Mouse (Mus musculus): ENCODE results near the gene Fau. TPM values are rescaled to one million over a fixed set of nuclear protein-coding genes. Genes with fewer than 3 reads are reported as not detected.

The Fau gene
- 440 and 454 TPM in 2 replicates for polyA plus RNA-seq (2015; fragmentation: Nextera tagmentation; extraction: Ambion mirVana)

DNA sequence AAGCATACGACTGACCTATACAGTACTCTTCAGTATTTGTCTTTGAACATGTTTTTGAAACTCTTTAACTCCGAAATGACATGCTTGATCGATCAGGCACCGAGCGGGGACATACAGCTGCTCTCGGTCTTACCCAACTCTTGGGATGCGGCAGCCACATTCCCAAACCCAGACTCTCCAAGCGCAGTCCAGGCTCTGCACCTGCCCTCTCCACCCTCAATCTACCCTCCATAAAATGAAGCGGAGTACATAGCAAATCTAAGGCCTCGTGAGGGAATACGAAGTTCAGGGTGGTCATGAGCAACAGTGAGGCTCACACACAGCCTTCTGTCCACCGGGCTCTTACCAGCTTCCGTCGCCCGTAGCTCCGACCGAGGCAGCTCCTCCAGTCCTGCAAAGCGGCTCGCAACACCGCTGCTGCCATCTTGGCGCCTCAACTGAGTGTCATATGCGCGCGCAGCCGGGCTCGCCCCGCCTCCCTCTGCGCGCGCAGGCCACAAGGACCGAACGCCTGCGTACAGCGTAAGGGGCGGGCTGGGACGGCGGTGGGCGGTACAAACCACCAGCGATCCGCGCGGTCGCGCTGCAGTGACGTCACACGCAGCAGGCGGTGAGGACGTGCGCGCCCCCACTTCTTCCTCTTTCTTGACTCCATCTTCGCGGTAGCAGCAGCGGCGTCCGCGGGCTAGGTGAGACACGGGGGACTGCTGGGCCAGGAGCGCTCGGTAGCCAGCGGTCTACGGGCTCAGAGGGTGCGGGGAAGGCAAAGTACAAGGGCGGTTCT, at the start of gene Fau, which contains the start of gene Mrpl49:
TSS of gene Fau (plus strand) at position 532 of the 784 bp plus-strand sequence.
TSS of gene Mrpl49 (minus strand) at position 473 of the 784 bp plus-strand sequence.
- Histone ChIP-seq H3K4me3 (ENCODE audit: low read depth, low read length) (peak within 1 kb of the TSS; percentile 94), H3K9me3 (replicated peaks; ENCODE audit: control insufficient read depth, low read length) (no peaks in the 10 kb centered on the region), H3K36me3 (ENCODE audit: control insufficient read depth, insufficient read depth) (peaks cover 39% of the 10 kb centered on the region), H3K27me3 (ENCODE audit: control insufficient read depth, insufficient read depth, low read depth, low read length) (no peaks in the 10 kb centered on the region), H3K27ac (ENCODE audit: low read length) (peak within 1 kb of the TSS; percentile 83), H3K4me1 (ENCODE audit: control insufficient read depth, low read depth, low read length) (peaks cover 34% of the 10 kb centered on the region), H3K4me2 (ENCODE audit: low read depth, low read length) (peak within 1 kb of the TSS; percentile 96), H3K9ac (ENCODE audit: low read depth, low read length) (peak within 1 kb of the TSS; percentile 91)
- peak; percentile 82 for ATAC-seq (ENCODE audit: low read depth)
- WGBS (ENCODE audit: insufficient replicate concordance), result under 1% methylated on average over 55 of the region's 63 CpGs

DNA sequence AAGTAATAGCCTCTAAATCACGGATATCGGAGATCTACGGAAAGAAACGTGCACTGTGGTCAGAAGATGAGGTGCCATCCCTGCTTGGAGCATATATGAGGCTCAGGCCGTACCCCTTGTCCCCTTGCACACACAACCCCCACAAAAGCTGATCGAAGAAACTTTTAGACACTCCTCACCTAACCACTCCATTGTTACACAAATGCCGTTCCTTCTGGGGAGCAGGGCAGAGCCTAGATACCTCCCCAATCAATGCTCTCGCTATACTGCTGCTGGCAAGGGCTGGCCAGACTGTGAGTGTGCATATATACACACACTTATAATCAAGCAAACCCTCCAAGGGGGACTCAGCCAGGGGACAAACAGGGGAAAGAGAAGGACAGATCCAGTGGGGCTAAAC, 48.5 kb upstream of the Fau start:
- H3K27ac ChIP-seq (ENCODE audit: low read length), result no peak overlapping the region
- H3K9me3 ChIP-seq (replicated peaks; ENCODE audit: control insufficient read depth, low read length), result no peaks in the 10 kb centered on the region
- 91% methylated on average over 8 of the region's 8 CpGs for WGBS (ENCODE audit: insufficient replicate concordance)
- H3K27me3 ChIP-seq (ENCODE audit: control insufficient read depth, insufficient read depth, low read depth, low read length), result no peaks in the 10 kb centered on the region
- ATAC-seq (ENCODE audit: low read depth), result no peak
- H3K4me2 ChIP-seq (ENCODE audit: low read depth, low read length), result no peak overlapping the region
- H3K36me3 ChIP-seq (ENCODE audit: control insufficient read depth, insufficient read depth), result peaks cover 47% of the 10 kb centered on the region
- no peak overlapping the region for H3K4me3 ChIP-seq (ENCODE audit: low read depth, low read length)
- H3K4me1 ChIP-seq (ENCODE audit: control insufficient read depth, low read depth, low read length), result peaks cover 12% of the 10 kb centered on the region
- no peak overlapping the region for H3K9ac ChIP-seq (ENCODE audit: low read depth, low read length)

DNA sequence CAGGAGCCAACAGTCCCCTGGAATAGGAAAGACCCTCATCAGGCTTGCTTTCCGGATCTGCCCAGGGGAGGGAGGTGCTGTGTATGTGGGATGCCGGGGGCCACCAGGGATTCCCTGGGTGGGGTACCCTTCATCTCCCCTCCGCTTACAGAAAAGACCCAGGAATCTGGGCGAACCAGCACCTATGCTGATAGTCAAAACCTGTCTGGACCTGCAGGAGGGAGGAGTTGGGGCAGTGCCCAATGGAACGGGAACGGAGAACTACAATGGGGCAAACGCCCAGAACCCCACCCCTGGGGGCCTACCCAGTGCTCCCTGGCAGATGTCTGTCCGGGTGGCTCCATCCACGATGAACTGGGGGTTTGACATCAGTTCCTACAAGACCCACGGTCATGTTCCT, 44.0 kb upstream of the Fau start:
- peak overlapping the region; percentile 96 for H3K4me2 ChIP-seq (ENCODE audit: low read depth, low read length)
- H3K9me3 ChIP-seq (replicated peaks; ENCODE audit: control insufficient read depth, low read length), result no peaks in the 10 kb centered on the region
- H3K4me3 ChIP-seq (ENCODE audit: low read depth, low read length), result peak overlapping the region; percentile 74
- no peak for ATAC-seq (ENCODE audit: low read depth)
- H3K4me1 ChIP-seq (ENCODE audit: control insufficient read depth, low read depth, low read length), result peaks cover 46% of the 10 kb centered on the region
- WGBS (ENCODE audit: insufficient replicate concordance), result 78% methylated on average over 10 of the region's 10 CpGs
- H3K27me3 ChIP-seq (ENCODE audit: control insufficient read depth, insufficient read depth, low read depth, low read length), result no peaks in the 10 kb centered on the region
- peak overlapping the region; percentile 83 for H3K9ac ChIP-seq (ENCODE audit: low read depth, low read length)
- H3K27ac ChIP-seq (ENCODE audit: low read length), result peak overlapping the region; percentile 42; the same call in 1 of the 2 replicates
- H3K36me3 ChIP-seq (ENCODE audit: control insufficient read depth, insufficient read depth), result peaks cover 26% of the 10 kb centered on the region

DNA sequence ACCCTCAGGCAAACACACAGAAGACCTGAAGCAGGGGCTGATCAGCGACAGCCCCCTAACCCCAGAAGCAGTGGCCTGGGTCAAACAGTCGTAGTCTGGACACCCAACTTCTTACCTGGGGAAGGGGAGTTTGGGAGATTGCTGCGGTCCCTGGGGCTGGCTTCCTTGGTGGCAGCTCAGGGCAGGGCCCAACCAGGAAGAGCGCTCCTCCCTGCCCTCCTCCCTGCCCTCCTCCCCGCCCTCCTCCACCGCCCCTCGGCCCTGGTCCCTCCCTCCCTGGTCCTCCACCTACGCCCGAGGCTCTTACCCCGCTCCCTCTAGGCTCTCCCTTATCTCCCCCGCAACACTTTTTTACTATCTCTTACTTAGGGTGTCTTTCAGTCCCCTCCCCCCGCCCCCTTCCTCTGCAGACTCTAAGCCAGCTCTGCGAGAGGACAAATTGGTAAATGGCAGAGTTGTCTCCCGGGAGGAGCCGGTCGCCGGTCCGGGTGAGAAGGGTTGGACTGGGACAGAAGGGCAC, 42.6 kb upstream of the Fau start:
- Histone ChIP-seq H3K4me1 (ENCODE audit: control insufficient read depth, low read depth, low read length) (peaks cover 50% of the 10 kb centered on the region), H3K27me3 (ENCODE audit: control insufficient read depth, insufficient read depth, low read depth, low read length) (no peaks in the 10 kb centered on the region), H3K27ac (ENCODE audit: low read length) (peak overlapping the region; percentile 95), H3K4me3 (ENCODE audit: low read depth, low read length) (peak overlapping the region; percentile 74), H3K36me3 (ENCODE audit: control insufficient read depth, insufficient read depth) (peaks cover 18% of the 10 kb centered on the region), H3K4me2 (ENCODE audit: low read depth, low read length) (peak overlapping the region; percentile 96), H3K9ac (ENCODE audit: low read depth, low read length) (peak overlapping the region; percentile 83), H3K9me3 (replicated peaks; ENCODE audit: control insufficient read depth, low read length) (no peaks in the 10 kb centered on the region)
- WGBS (ENCODE audit: insufficient replicate concordance), result under 1% methylated on average over 16 of the region's 18 CpGs
- ATAC-seq (ENCODE audit: low read depth), result peak; percentile 95

DNA sequence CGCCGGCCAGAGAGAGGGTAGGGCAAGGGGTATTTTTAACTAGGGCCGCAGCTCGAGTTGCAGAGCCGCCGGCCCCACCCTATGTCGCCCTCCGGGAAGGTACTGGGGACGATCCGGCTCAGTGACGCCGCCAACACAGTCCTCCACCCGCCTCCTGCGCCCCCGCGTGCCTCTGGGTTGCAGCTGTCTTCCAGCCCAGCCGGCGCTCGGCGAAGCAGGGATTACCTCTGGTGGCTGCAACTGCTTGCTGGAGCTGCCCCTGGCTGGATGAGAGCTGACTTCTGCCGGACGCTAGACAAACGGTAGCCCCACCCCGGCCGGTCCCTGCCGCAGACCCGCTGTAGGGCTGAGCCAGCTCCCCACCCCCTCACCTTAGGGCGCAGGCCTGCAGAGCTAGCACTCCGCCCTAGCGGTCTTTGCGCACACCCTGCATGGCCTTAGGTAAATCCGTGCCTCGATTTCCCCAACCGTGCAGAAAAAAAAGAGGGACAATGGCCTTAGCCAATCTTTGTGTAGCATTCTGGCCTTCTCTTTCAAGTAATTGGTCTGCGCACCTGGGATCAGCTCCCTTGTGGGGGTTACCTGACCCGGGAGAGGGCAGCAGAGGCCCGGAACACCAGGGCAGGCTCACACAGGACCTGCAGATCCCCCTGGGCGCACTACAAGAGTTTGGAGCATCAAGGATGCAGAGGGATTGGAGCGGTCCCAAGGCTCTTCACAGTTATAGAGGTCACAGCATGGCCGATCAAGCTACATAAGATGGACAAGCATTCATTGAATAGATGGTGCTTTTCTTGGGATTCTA, 41.9 kb upstream of the Fau start, which contains the start of gene Capn1:
TSS of gene Capn1 (minus strand) at position 387 of the 805 bp plus-strand sequence.
- peaks cover 11% of the 10 kb centered on the region for H3K36me3 ChIP-seq (ENCODE audit: control insufficient read depth, insufficient read depth)
- H3K4me1 ChIP-seq (ENCODE audit: control insufficient read depth, low read depth, low read length), result peaks cover 50% of the 10 kb centered on the region
- no peaks in the 10 kb centered on the region for H3K27me3 ChIP-seq (ENCODE audit: control insufficient read depth, insufficient read depth, low read depth, low read length)
- 4% methylated on average over 40 of the region's 40 CpGs for WGBS (ENCODE audit: insufficient replicate concordance)
- peak; percentile 55 for ATAC-seq (ENCODE audit: low read depth)
- peak within 1 kb of the TSS; percentile 96 for H3K4me2 ChIP-seq (ENCODE audit: low read depth, low read length)
- H3K9me3 ChIP-seq (replicated peaks; ENCODE audit: control insufficient read depth, low read length), result no peaks in the 10 kb centered on the region
- peak within 1 kb of the TSS; percentile 74 for H3K4me3 ChIP-seq (ENCODE audit: low read depth, low read length)
- H3K9ac ChIP-seq (ENCODE audit: low read depth, low read length), result peak within 1 kb of the TSS; percentile 83
- peak within 1 kb of the TSS; percentile 95 for H3K27ac ChIP-seq (ENCODE audit: low read length)

DNA sequence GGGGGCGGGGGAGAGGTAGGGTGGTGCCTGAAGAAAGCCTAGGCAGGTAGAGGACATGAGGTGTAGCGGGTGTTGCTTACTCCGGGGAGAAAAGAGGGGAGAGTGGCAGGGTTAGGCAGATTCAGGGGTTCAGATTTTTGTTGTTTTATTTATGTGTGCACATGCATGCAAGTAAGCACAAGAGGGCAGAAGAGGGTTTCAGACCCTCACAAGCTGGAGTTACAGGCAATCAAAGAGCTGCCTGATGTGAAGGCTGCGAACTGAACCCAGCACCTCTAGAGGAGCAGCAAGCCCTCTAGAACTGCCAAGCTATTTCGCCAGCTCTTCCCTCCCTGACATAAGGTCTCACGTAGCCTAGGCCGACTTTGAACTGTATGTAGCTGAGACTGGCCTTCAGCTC, 41.1 kb upstream of the Fau start:
- no peaks in the 10 kb centered on the region for H3K9me3 ChIP-seq (replicated peaks; ENCODE audit: control insufficient read depth, low read length)
- H3K4me2 ChIP-seq (ENCODE audit: low read depth, low read length), result peak overlapping the region; percentile 96
- H3K9ac ChIP-seq (ENCODE audit: low read depth, low read length), result peak overlapping the region; percentile 83
- H3K27me3 ChIP-seq (ENCODE audit: control insufficient read depth, insufficient read depth, low read depth, low read length), result no peaks in the 10 kb centered on the region
- peak overlapping the region; percentile 95; the same call in 1 of the 2 replicates for H3K27ac ChIP-seq (ENCODE audit: low read length)
- H3K36me3 ChIP-seq (ENCODE audit: control insufficient read depth, insufficient read depth), result peaks cover 4% of the 10 kb centered on the region; the same call in 1 of the 2 replicates
- H3K4me3 ChIP-seq (ENCODE audit: low read depth, low read length), result peak overlapping the region; percentile 74
- ATAC-seq (ENCODE audit: low read depth), result no peak
- 65% methylated on average over 7 of the region's 7 CpGs for WGBS (ENCODE audit: insufficient replicate concordance)
- peaks cover 50% of the 10 kb centered on the region for H3K4me1 ChIP-seq (ENCODE audit: control insufficient read depth, low read depth, low read length)

DNA sequence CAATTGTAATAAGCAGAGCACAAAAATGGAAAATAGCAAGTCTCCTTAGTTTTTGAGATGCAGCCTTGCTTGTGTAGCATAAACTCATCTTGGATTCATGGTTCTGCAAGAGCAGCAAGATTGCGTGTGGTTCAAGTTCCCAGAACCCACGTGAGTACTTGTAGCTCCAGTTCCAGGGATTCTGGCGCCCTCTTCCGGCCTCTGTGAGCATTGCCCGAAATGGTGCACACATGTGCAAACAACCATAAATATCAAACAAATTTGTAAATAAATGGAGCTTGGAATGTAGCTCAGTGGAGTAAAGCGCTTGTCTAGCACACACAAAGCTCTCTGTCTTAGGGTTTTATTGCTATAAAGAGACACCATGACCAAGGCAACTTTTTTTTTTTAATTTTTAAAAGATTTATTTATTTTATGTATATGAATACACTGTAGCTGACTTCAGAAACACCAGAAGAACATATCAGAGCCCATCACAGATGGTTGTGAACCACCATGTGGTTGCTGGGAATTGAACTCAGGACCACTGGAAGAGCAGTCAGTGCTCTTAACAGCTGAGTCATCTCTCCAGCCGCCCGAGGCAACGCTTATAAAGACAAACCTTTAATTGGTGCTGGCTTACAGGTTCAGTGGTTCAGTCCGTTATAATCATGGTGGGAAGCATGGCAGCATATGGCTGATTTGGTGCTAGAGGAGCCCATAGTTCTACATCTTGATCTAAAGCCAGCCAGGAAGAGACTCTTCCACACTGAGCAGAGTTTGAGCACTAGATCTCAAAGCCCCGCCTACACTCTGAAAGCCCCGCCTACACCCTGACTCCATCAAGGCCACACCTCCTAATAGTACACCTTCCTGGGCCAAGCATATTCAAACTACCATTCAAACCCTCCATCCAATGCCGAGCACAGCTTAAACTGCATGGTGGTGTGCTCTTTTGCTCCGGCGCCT, 39.2 kb upstream of the Fau start:
- peak overlapping the region; percentile 42 for H3K4me3 ChIP-seq (ENCODE audit: low read depth, low read length)
- peak overlapping the region; percentile 51 for H3K4me2 ChIP-seq (ENCODE audit: low read depth, low read length)

DNA sequence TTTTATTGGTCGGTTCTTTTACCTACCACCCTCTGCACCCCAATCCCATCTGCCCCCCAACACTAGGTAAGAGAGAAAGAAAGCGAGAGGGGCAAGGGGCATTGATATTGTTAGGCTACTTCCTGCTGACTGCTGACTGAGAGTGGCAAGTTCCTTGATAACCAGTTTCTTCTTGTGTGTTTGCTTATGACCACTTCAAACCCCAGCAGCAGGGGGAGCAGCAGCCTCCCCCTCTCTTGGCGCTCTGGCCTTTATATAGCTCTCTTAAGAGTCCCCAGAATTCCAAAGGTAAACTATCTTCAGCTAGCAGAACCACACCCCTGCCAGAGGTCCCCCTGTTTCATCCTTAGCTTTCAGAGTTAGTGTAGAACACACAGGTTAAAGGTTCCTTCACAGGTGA, 37.4 kb upstream of the Fau start:
- no peak overlapping the region for H3K9ac ChIP-seq (ENCODE audit: low read depth, low read length)
- ATAC-seq (ENCODE audit: low read depth), result no peak
- no peaks in the 10 kb centered on the region for H3K36me3 ChIP-seq (ENCODE audit: control insufficient read depth, insufficient read depth)
- H3K4me1 ChIP-seq (ENCODE audit: control insufficient read depth, low read depth, low read length), result peaks cover 31% of the 10 kb centered on the region
- no peak overlapping the region for H3K27ac ChIP-seq (ENCODE audit: low read length)
- no peak overlapping the region for H3K4me3 ChIP-seq (ENCODE audit: low read depth, low read length)
- no peaks in the 10 kb centered on the region for H3K9me3 ChIP-seq (replicated peaks; ENCODE audit: control insufficient read depth, low read length)
- 38% methylated on average over 3 of the region's 3 CpGs for WGBS (ENCODE audit: insufficient replicate concordance)
- no peaks in the 10 kb centered on the region for H3K27me3 ChIP-seq (ENCODE audit: control insufficient read depth, insufficient read depth, low read depth, low read length)
- no peak overlapping the region for H3K4me2 ChIP-seq (ENCODE audit: low read depth, low read length)

More for the DNA sequence above, 39.2 kb upstream of the Fau start:
- Histone ChIP-seq H3K27me3 (ENCODE audit: control insufficient read depth, insufficient read depth, low read depth, low read length) (no peaks in the 10 kb centered on the region), H3K27ac (ENCODE audit: low read length) (peak overlapping the region; percentile 74), H3K9ac (ENCODE audit: low read depth, low read length) (peak overlapping the region; percentile 52), H3K36me3 (ENCODE audit: control insufficient read depth, insufficient read depth) (no peaks in the 10 kb centered on the region), H3K9me3 (replicated peaks; ENCODE audit: control insufficient read depth, low read length) (no peaks in the 10 kb centered on the region), H3K4me1 (ENCODE audit: control insufficient read depth, low read depth, low read length) (peaks cover 46% of the 10 kb centered on the region)
- ATAC-seq (ENCODE audit: low read depth), result peak; percentile 41
- 22% methylated on average over 15 of the region's 15 CpGs for WGBS (ENCODE audit: insufficient replicate concordance)
